Mouse (Mus musculus) limb, embryonic 11.5 days (tissue): Measurements from ENCODE around the gene Mylip. TPM values are rescaled to one million over a fixed set of nuclear protein-coding genes. Genes with fewer than 3 reads are reported as not detected.

Source experiments
- ATAC-seq: fragments of 200-750 bp; cut with Nextera tagmentation; 2 replicates; pipeline ENCODE4 v1.8.0; 2017; ENCODE audit warnings: low read depth; ENCODE audit not compliant: insufficient number of reproducible peaks, low FRiP score, low TSS enrichment
- DNase-seq: peaks from one replicate; pipeline ENCODE4 v3.0.0-alpha.2; 2015; ENCODE audit warnings: low spot score
- H3K27ac ChIP-seq: fragments of 300-500 bp; sonication (generic); replicated peaks from 2 replicates; pipeline ENCODE4 v1.5.1; 2014; ENCODE audit warnings: low read depth, mild to moderate bottlenecking, low read length
- H3K27me3 ChIP-seq: fragments of 300-500 bp; sonication (generic); 2 replicates; pipeline ENCODE4 v1.6.1; 2014; ENCODE audit warnings: mild to moderate bottlenecking, low read length, mixed read lengths; ENCODE audit not compliant: control insufficient read depth, insufficient read depth
- H3K36me3 ChIP-seq: fragments of 300-500 bp; sonication (generic); 2 replicates; pipeline ENCODE4 v1.6.1; 2014; ENCODE audit warnings: mild to moderate bottlenecking, low read length, moderate library complexity, mixed read lengths; ENCODE audit not compliant: control insufficient read depth, insufficient read depth
- H3K4me1 ChIP-seq: fragments of 300-500 bp; sonication (generic); 2 replicates; pipeline ENCODE4 v1.6.1; 2014; ENCODE audit warnings: low read length, mixed read lengths; ENCODE audit not compliant: control insufficient read depth, insufficient read depth
- H3K4me2 ChIP-seq: fragments of 300-500 bp; sonication (generic); 2 replicates; pipeline ENCODE4 v1.6.1; 2014; ENCODE audit warnings: low read depth, mild to moderate bottlenecking, moderate library complexity; ENCODE audit not compliant: severe bottlenecking
- H3K4me3 ChIP-seq: fragments of 300-500 bp; sonication (generic); 2 replicates; pipeline ENCODE4 v1.5.1; 2014; ENCODE audit warnings: low read depth, low read length
- H3K9ac ChIP-seq: fragments of 300-500 bp; sonication (generic); 2 replicates; pipeline ENCODE4 v1.6.1; 2014; ENCODE audit warnings: mild to moderate bottlenecking, low read length
- H3K9me3 ChIP-seq: fragments of 300-500 bp; sonication (generic); 2 replicates; pipeline ENCODE4 v1.6.1; 2016; ENCODE audit warnings: low read length; ENCODE audit not compliant: control insufficient read depth
- WGBS: fragments of 180-500 bp; shearing (Covaris S2); extraction: QIAGEN DNeasy Blood & Tissue Kit; methylation state at CpG from one replicate; pipeline ENCODE4 v1.1.7; 2014; 5-methylcytosine and 5-hydroxymethylcytosine counted together
- polyA plus RNA-seq: library from polyadenylated mRNA; unstranded; fragments of >200 nt; fragmentation: Nextera tagmentation; extraction: Ambion mirVana; gene quantifications from 2 replicates; pipeline ENCODE4 v1.2.1, GENCODE M21; 2014

Mylip gene
- polyA plus RNA-seq, 1 experiment from 2014 or later = 11.4 TPM

DNA sequence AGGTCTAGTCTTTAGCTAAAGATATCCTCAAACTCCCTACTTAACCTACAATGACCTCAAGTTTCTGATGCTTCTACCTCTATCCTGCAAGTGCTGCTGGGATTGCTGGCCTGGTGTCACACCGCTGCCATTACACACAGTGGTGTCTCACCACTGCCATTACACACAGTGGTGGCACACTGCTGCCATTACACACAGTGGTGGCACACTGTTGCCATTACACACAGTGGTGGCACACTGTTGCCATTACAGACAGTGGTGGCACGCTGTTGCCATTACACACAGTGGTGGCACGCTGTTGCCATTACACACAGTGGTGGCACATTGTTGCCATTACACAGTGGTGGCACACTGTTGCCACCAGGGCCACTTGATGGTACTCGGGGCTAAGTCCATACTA, 2.3 kb upstream of the Mylip start:
- Histone ChIP-seq H3K9me3 (no peaks in the 10 kb centered on the region), H3K9ac (no peak overlapping the region), H3K4me2 (no peak overlapping the region), H3K4me3 (no peak overlapping the region), H3K4me1 (peaks cover 4% of the 10 kb centered on the region), H3K27ac (no peak overlapping the region), H3K27me3 (no peaks in the 10 kb centered on the region), H3K36me3 (no peaks in the 10 kb centered on the region)
- DNase-seq = no peak
- 98% methylated on average over 4 of the region's 4 CpGs for WGBS
- ATAC-seq = no peak

- 79% methylated on average over 16 of the region's 16 CpGs for WGBS
- no peak for ATAC-seq
Measured at GRCm38 (mm10) chr13:45388254-45388805, 1.2 kb upstream of the Mylip start.

DNA sequence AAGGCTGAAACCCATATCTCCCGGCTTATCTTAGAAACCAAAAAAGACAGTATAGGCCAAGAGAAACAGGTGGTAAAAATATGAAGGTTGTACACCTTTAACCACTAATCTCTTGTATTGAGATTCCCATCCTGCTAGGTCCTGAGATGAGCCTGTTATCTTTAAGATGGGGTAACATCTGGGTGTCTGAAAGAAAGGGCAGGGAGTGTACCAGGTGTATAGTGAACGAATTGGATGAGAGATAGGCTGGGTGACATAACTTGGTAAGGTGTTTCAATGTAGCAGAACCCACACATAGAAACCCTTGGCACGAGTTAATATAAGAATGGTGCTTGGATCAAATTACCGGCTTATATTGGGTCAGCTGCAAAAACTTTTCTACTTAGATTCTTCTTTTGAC, 653 bp upstream of the Mylip start:
- H3K36me3 ChIP-seq = no peaks in the 10 kb centered on the region
- no peak overlapping the region for H3K27ac ChIP-seq
- H3K4me2 ChIP-seq = peak overlapping the region; percentile 87
- H3K4me3 ChIP-seq = peak overlapping the region; percentile 90
- peaks cover 18% of the 10 kb centered on the region for H3K4me1 ChIP-seq
- no peak overlapping the region for H3K9ac ChIP-seq
- H3K9me3 ChIP-seq = no peaks in the 10 kb centered on the region
- H3K27me3 ChIP-seq = no peaks in the 10 kb centered on the region
- 37% methylated on average over 4 of the region's 4 CpGs for WGBS
- ATAC-seq (no peak), DNase-seq (no peak)

More at GRCm38 (mm10) chr13:45388254-45388805, 1.2 kb upstream of the Mylip start:
- H3K4me1 ChIP-seq = peaks cover 15% of the 10 kb centered on the region
- H3K4me2 ChIP-seq = no peak overlapping the region
- no peaks in the 10 kb centered on the region for H3K9me3 ChIP-seq
- no peak overlapping the region for H3K4me3 ChIP-seq
- H3K36me3 ChIP-seq = no peaks in the 10 kb centered on the region
- H3K9ac ChIP-seq = no peak overlapping the region
- H3K27me3 ChIP-seq = no peaks in the 10 kb centered on the region
- DNase-seq = no peak
- H3K27ac ChIP-seq = no peak overlapping the region

GRCm38 (mm10) chr13:45390312-45390961, 895 bp downstream of the Mylip start:
- ATAC-seq (no peak), DNase-seq (peak; percentile 49)
- 1% methylated on average over 25 of the region's 25 CpGs for WGBS
- Histone ChIP-seq H3K27ac (peak overlapping the region; percentile 77), H3K9me3 (no peaks in the 10 kb centered on the region), H3K9ac (peak overlapping the region; percentile 70), H3K4me2 (peak overlapping the region; percentile 87), H3K27me3 (no peaks in the 10 kb centered on the region), H3K4me3 (peak overlapping the region; percentile 90), H3K36me3 (no peaks in the 10 kb centered on the region), H3K4me1 (peaks cover 29% of the 10 kb centered on the region)

DNA sequence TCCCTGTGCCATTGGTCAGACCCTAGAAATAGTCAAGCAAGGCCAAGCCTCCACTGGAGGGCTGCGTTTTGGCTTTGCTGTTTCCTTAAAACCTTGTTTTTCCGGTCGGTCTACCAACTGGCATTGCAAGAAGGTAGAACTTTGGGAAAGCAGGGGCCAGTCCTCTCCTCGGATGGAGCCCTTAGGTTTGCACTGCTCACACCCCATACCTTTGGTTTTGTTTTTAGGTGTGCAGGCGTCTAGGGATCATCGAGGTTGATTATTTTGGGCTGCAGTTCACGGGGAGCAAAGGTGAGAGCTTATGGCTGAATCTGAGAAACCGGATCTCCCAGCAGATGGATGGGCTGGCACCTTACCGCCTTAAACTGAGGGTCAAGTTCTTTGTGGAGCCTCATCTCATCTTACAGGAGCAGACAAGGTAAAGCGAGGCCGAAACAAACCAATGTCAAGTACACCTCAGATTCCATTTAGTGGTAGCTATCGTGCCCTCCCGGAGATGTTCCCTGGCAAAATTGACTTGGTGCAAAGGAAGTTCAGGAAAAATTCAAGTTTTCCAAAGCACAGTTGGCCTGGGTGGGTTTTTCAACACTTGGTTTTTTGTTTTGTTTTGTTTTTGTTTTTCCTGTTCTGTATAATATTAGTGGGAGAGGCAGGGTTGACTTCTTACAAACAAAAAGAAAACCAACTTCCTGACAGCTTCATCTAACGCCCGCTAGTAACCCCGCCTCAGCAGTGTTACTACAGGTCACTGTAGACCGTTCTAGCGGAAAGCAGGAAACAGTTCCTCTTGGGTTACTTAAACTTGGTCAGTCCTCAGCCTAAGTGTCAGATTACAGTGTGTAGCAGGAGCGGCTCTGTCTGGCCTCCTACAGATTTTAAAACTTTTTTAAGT, 1.7 kb downstream of the Mylip start:
- Histone ChIP-seq H3K4me1 (peaks cover 34% of the 10 kb centered on the region), H3K4me2 (peak overlapping the region; percentile 87), H3K36me3 (no peaks in the 10 kb centered on the region), H3K27me3 (no peaks in the 10 kb centered on the region), H3K9me3 (no peaks in the 10 kb centered on the region), H3K27ac (peak overlapping the region; percentile 77), H3K4me3 (peak overlapping the region; percentile 90), H3K9ac (peak overlapping the region; percentile 70)
- WGBS = 28% methylated on average over 19 of the region's 19 CpGs
- ATAC-seq (no peak), DNase-seq (peak; percentile 68)

DNA sequence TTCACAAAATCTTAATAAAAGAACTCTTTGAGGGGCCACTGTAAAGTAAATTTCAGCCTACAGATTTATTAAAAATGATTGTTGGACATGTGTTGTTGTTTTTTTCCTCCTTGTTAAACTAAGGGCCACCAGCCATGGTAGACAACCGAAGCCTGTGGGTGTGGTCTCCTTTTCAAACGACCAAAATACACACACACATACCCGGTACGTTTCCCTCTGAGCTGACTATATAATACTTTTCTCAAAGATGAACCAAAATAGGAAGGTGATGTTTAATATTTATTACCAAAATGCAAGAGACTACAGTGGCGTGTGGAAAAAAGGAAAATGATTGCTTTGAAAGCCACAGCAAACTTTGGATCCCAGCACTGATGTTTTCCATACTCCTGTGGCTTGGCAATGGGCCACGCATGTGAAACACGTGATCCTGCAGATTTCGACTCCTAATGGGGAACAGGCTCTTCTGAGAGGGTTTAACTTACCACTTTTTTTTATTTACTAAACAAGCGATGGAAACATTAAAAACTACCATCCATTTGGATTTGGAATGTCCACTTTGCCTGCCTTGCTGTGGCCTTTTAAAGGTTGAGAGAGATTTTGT, 2.4 kb downstream of the Mylip start:
- 17% methylated on average over 9 of the region's 9 CpGs for WGBS
- Histone ChIP-seq H3K27me3 (no peaks in the 10 kb centered on the region), H3K4me2 (peak overlapping the region; percentile 87), H3K27ac (peak overlapping the region; percentile 77), H3K4me1 (peaks cover 41% of the 10 kb centered on the region), H3K36me3 (no peaks in the 10 kb centered on the region), H3K4me3 (peak overlapping the region; percentile 90), H3K9ac (no peak overlapping the region), H3K9me3 (no peaks in the 10 kb centered on the region)
- DNase-seq (peak; percentile 51), ATAC-seq (no peak)

GRCm38 (mm10) chr13:45394221-45394768, 4.8 kb downstream of the Mylip start:
- Histone ChIP-seq H3K4me2 (no peak overlapping the region), H3K9me3 (no peaks in the 10 kb centered on the region), H3K27me3 (no peaks in the 10 kb centered on the region), H3K4me3 (no peak overlapping the region), H3K9ac (no peak overlapping the region), H3K27ac (no peak overlapping the region), H3K36me3 (no peaks in the 10 kb centered on the region), H3K4me1 (peaks cover 56% of the 10 kb centered on the region)
- ATAC-seq (no peak), DNase-seq (no peak)
- 51% methylated on average over 8 of the region's 8 CpGs for WGBS

- DNase-seq (no peak), ATAC-seq (no peak)
- peak overlapping the region; percentile 79 for H3K27ac ChIP-seq
- H3K36me3 ChIP-seq = no peaks in the 10 kb centered on the region
- no peak overlapping the region for H3K4me3 ChIP-seq
- H3K9ac ChIP-seq = no peak overlapping the region
- 61% methylated on average over 8 of the region's 8 CpGs for WGBS
- H3K27me3 ChIP-seq = no peaks in the 10 kb centered on the region
- no peaks in the 10 kb centered on the region for H3K9me3 ChIP-seq
- no peak overlapping the region for H3K4me2 ChIP-seq
- peaks cover 52% of the 10 kb centered on the region for H3K4me1 ChIP-seq
Measured at GRCm38 (mm10) chr13:45396724-45397123, 7.2 kb downstream of the Mylip start.
